Mouse (Mus musculus) c-Kit-negative CD71-positive TER-119-positive erythroid progenitor cells, embryonic 14.5 days (primary cell): ENCODE results near the gene Mettl26.

Experiments used
- DNase-seq: peaks from one replicate; pipeline ENCODE4 v3.0.0-alpha.2; 2013; ENCODE audit warnings: low read depth, low spot score

Mettl26 gene

DNA sequence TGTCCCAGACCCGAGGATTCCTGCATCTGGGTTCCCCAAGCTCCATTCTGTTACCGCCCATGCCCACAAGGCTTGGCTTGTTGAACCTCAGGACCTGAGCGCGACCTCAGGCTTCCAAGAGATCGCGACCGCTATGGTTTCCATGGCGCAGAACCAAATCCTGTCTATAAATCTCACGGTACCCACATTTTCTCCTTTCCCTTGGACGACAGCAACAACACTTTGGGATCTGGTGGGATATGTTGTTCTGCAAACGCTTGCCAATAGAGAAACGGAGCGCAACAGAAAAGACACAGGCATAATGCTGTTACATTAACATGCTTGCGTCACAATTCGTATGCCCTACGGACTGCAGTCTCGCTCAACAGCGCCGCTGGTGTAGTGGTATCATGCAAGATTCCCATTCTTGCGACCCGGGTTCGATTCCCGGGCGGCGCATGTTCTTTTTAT is at the start of gene Mettl26:
Mettl26 (plus strand) TSS at position 354 of the 450 bp plus-strand sequence.
- peak; percentile 82 for DNase-seq

DNA sequence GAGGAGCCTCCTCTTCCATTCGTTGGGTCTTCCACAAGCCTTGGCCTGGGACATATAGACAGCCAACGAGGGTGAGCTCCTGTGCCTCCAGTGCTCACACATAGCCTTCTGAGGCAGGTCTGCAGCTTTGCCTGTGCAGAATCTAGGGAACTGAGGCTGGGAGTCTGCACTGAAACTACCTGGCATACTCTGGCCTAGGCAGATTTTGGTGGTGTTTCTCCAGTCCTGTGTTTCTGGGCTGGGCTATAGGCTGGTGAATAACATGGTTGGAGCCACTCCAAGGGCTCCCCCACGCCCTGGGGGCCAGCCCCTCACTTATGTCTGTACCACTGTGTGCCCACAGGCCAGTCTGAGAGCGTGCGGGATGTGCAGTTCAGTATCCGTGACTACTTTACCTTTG is 49.6 kb upstream of the Mettl26 start:
- no peak for DNase-seq

DNA sequence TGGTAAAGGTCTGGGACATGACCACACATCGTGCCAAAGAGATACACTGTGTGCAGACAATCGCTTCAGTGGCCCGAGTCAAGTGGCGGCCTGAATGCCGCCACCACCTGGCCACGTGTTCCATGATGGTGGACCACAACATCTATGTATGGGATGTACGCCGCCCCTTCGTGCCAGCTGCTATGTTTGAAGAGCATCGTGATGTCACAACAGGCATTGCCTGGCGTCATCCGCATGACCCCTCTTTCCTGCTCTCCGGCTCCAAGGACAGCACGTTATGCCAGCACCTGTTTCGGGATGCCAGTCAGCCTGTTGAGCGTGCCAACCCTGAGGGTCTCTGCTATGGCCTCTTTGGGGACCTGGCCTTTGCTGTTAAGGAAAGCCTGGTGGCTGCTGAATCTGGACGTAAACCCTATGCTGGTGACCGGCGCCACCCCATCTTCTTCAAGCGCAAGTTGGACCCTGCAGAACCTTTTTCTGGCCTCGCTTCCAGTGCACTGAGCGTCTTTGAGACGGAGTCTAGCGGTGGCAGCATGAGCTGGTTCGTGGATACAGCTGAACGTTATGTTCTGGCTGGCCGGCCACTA is 48.8 kb upstream of the Mettl26 start:
- DNase-seq: no peak

DNA sequence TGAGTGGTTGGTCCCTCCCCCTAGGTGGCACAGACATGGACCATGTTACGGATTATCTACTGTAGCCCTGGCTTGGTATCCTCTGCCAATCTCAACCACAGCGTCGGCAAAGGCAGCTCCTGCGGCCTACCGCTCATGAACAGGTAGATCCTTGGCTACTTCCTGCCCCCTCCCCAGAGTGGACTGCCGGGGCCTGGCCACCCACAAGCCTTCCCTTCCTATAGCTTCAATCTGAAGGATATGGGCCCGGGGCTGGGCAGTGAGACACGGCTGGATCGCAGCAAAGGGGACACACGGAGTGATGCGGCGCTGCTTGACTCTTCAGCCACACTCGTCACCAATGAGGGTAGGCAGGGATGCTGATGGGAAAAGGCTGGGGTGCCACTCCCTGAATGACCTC is 47.9 kb upstream of the Mettl26 start:
- DNase-seq: no peak

DNA sequence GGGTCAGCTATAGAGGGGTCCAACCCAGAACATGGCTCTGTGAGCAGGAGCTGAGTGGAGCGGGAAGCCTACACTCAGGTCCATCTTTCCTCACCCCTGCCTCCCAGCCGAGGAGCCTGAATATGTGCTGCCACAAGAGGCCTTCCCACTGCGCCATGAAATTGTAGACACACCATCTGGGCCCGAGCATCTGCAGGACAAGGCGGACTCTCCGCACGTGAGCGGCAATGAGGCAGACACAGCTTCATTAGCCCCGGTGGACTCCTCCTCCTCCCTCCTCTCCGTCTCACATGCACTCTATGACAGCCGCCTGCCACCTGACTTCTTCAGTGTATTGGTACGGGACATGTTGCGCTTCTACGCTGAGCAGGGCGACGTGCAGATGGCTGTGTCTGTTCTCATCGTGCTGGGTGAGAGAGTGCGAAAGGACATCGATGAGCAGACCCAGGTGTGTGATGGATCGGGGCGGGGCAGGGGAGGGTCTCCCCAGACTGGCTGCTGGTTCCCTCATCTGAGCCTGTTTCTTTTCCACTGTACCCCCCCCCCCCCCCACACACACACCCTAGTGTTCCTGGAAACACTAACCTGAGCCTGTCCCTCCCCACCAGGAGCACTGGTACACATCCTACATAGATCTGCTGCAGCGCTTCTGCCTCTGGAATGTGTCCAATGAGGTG is 47.2 kb upstream of the Mettl26 start:
- DNase-seq: no peak

DNA sequence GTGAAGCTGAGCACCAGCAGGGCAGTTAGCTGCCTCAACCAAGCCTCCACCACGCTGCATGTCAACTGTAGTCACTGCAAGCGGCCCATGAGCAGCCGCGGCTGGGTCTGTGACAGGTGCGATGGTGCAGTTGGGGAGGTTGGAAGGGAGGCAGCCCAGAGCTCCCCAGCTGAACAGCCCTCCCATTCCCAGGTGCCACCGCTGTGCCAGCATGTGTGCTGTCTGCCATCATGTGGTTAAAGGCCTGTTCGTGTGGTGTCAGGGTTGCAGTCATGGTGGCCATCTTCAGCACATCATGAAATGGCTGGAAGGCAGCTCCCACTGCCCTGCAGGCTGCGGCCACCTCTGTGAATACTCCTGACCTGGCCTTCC is 46.7 kb upstream of the Mettl26 start:
- no peak for DNase-seq

DNA sequence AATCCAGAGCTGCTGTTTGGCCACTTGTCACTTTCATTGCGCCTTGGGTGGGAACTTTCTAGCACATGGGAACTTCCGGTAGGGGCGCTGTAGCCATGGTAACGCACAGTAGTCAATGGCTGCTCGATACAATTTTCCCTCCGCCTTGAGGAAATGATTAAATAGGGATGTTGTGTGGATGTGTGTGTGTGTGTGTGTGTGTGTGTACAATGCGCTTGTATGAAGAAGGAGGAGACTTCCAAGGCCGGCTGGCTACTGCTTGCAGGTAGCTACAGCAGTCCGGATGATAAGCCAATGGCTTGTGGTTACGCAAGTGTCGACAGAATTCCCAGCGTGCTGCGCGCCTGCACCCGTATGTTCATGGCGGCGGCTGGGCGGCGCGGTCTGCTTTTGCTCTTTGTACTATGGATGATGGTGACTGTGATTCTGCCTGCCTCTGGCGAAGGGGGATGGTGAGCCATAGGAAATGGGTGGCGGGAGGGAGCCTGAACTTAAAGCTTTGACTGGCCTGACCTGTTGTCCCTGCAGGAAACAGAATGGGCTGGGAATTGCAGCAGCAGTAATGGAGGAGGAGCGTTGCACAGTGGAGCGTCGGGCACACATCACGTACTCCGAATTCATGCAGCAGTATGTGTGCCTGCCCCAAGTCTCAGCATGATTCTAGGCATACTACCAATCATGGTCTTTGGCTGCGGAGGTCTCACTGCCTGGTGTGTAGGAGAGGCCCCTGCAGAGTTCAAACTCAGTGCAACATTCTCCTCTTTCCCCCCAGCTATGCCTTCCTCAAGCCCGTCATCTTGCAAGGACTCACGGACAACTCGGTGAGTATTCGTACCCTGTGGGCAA is 45.9 kb upstream of the Mettl26 start, which contains the start of gene Jmjd8:
Jmjd8 (plus strand) TSS at position 156 of the 846 bp plus-strand sequence.
- DNase-seq: peak; percentile 48

DNA sequence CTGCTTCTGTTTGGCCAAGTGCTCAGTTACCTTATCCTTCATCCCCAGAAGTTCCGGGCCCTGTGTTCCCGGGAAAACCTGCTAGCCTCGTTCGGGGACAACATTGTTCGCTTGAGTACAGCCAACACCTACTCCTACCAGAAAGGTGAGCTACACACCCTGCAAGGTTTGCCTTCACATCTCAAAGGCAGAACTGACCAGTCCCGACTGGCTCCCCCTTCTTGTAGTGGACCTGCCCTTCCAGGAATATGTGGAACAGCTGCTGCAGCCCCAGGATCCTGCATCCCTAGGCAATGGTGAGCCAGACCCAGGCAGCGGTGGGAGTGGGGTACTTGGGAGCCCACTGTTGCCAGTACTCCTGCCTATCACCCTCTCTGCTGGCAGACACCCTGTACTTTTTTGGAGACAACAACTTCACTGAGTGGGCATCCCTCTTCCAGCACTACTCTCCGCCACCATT is 45.3 kb upstream of the Mettl26 start:
- DNase-seq: no peak

DNA sequence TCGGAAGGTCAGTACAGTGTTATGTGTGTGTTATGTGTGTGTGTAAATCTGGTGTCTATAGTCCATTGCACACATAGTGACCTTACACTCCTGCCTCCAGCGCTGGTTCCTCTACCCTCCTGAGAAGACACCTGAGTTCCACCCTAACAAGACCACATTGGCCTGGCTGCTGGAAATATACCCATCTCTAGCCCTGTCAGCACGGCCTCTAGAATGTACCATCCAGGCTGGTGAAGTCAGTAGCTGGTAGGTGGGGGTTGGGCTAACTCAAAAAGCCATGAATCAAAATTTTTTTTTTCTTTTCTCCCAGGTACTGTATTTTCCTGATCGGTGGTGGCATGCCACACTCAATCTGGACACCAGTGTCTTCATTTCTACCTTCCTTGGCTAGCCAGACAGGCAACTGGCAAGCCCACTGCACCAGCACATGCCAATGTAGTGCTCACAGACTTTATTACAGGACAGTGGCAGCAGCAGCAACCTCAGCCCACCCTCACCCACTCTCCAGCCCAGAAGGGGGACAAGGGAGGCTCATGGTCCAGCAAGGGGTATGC is 44.6 kb upstream of the Mettl26 start:
- DNase-seq: no peak

DNA sequence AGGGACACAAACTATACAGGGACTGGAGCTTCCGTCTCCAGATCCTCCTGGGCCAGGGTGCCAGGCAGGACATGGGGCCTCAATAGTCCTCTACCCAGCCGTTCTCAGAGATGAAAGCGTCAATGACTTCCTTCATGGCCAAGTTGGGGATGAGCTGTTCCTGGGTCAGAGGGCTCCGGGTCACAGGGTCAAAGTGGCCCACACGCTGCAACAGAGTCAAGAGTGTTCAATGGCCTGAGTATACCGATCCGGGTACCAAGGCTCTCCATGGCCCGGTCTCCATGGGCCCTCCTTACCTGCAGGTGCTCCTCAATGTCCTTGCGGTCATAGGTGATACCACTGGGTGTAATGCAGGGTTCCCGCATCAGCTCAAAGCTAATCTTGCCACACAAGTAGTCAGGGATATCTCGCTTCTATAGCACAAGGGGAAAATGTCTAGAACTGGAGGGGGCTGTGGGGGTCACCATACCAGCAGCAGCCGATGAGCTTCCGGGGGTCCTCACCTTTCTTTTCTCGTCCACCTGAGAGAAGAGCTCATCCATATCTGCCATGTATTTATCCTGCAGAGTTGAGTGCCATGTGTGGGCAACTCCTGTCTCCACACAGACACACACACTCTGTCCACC is 44.0 kb upstream of the Mettl26 start:
- no peak for DNase-seq

DNA sequence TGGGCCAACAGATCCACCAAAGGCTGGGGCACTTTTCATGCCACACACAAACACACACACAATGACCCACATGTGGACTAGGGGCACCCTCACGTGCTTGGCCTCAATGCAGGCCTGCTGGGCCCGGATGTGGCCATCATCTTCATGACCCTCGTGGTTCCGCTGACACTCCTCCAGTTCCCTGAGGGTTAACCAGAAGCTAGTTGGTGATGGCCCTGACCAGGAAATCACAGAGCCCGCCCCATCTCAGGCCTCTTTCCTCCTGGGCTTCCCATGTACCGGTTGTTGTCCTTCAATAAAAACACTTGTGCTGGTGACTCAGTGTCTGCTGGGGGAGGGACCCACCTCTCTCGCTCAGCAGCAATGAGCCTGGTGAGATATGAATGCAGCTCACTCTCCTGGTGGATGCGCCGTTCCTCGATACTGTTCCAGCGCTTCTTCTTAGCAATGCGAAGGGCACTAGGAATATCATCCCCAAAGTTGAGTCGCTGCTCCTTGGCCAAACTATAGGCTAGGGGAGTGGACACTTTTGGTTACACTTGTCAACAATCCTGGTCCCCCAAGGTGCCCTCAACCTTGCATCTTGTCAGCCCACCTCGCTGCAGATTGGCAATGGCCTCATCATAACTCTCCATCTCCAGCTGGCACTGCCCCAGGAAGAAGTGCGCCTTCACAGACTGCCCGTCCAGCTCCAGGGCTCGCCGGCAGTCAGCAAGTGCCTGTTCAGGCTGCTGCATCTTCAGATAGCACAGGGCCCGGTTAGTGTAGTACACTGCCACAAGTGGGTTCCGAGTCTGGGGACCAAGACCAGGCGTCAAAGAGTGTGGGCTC is 43.2 kb upstream of the Mettl26 start:
- no peak for DNase-seq

DNA sequence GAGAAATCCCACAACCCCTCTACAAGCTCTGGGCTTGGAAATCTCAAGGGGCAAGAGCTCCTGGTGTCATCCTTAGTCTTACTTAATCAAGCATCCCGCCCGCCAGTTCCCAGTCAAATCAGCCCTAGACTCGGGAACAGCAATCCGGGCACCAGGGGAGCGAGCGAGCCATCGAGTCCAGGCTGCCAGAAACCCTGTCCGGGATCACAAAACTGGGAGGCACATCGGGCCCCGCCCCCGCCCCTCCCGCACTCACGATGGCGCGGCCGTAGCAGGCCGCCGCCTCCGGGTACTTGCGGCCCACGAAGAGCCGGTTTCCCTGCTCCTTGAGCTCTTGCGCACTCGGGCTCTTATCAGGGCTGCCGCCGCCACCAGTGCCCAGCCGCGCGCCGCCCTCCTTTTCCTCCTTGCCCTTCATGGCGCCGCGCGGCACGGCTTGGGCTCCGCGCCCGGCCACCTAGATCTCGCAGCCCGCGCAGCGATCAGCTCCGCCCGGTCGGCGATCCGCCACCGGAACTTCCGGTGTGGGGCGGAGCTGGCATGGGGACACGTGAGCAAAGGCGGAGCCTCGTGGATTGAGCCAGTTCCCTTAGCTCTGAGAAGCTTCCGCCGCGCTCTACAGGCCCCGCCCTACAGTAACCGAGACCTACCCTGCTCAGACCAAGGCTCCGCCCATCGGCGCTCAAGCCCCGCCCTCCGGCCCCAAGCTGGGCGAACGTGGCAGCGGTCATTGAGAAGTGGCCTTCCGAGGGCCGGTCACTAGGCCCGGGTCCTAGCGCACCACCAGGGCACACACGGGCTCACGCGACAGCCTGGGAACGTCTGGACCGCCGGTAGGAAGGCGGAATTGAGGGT is 42.2 kb upstream of the Mettl26 start:
- peak; percentile 98 for DNase-seq

DNA sequence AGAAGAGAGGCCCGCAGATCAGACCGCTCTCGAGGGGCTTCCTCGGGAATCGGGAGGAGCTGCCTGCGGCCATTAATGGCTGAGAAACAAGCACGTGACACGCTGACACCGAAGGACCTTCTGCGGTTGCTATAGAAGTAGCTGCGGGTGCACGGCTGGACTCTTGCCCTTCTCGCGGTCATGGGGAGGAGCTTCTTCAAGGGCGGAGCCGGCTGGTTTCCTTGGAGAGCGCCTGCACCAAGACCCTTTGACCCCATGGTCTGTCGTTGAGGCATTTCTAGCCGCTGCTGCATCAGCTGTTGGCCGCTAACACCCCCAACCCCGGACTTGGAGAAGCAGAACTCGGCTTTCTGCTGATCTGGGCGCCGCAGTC is 41.6 kb upstream of the Mettl26 start, which contains the start of gene Stub1:
Stub1 (minus strand) TSS at position 114 of the 373 bp plus-strand sequence.
- DNase-seq: peak; percentile 57

DNA sequence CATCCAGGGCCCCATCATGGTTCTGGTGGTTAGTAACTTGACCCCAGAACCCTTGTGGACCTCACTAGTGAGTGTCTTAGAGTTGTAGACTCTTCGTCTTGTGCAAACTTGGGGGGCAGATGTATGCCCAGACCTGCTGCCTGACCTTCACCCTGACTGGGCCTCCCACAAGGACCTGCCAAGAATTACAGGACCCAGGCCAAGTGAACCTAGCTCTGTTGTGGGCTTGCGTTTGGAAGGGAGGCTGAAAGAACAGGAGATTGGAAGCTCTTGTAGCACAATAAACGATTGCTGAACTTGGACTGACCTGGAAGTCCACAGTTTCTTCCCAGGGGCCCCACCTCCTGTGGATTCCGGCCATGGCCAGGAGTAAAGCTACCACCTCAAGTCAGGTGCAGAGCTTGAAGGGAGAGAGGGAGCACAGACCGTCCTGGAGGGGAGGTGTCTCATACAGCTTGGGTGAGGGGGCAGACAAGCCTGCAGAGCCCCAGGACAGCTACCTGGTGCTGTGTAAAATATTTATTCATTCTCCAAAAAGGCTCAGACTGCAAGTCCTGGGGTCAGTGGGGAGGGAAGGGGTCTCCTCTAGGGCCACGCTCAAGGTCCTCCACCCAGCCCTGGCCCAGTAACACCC is 40.8 kb upstream of the Mettl26 start:
- DNase-seq: no peak

DNA sequence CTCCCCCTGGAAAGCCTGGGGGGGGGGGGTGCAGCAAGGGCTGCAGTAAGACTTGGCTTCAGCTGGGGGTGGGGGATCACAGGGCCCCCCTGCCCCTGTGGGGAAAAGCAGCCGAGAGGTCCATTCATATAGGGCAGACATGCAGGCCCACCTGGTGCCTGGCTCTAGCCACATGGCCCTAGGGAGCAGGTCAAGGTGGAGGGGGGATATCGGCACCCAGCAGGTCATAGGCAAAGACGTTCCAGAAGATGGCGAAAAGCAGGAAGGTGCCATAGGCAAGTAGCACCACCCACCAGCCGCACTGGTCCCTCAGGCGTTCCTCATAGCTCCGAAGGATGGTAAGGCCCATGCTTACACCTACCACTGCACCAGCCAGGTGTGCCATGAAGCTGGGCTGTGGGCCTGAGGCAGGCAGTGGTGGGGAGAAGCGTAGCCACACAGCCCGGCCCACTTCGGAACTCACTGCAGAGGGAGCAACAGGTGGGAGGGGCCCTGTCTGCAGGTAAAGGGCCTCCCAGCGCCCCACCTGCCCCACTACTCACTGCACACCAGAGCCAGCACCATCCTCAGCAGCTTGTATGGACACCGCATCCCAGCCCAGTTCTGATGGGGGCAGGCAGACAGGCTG is 40.2 kb upstream of the Mettl26 start:
- no peak for DNase-seq

DNA sequence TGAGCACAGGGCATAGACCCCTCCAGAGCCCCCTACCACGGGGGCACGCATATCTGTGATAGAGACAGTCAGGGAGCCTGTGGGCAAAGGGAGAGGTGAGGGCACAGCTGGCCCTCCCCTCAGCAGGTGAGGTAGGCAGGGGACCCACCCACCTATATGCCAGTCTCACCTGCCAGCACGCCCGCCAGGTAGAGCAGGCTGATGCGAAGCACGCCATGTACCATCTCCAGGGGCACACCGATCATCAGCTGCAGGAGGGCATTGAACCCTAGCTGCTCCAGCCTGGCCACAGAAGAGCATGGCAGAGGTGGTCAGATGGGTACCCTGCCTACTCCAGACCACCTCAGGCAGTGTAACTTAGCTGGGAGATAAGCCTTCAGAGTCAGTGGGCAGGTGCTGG is 39.6 kb upstream of the Mettl26 start:
- DNase-seq: no peak

DNA sequence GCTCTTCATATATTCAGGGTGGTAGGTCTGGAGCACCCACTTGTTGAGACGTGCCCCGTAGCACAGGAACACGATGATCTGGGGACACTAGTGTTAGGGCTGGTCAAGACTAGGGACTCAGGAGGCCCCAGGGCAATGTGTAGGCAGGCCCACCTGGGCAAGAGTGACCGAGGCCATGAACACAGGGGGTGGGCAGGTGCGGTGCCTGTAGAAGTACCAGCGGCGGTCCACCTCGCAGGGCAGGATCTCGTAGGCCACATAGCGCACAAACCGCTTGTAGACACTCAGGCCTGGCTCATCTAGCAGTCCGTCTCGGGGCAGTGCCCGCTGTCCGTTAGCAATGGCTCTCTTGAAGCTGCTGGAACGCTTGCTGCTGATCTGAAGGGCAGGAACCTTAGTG is 39.1 kb upstream of the Mettl26 start:
- DNase-seq: no peak

DNA sequence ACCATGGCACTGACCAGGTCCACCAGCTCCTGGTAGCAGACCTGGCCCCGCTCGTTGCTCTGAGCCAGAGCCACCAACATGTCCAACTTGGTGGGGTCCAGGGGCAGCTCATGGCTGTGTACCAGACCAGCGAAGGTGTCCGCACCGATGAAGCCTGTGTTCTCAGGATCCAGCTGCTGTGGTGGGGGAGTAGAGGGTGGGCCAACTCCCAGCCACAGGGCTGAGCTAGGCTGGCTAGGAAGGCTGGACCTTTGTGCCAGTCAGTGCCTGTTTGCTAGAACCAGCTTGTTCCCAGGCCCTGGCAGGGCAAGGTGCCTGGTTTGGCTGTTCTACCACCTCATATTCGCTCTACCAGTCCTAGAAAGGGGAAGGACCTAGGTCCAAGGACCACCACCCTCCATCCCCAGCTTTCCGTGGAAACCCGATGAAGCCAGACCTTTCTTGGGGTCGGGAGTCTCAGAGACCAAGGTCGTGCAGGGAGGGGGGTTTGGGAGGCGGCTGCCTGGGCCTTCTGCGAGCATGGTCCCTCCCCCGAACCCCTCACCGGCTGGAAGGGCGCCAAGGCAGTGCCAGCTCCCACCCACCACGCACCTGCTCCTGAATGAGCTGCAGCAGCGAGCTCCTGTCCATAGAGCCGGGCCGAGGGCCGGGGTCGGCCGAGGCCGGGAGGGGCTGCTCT is 38.3 kb upstream of the Mettl26 start:
- no peak for DNase-seq
